Mouse (Mus musculus) lung, embryonic 16.5 days (tissue): ENCODE measurements at regions not wholly inside any gene's neighbourhood (a gene's known extent, or its start where the extent isn't known, plus 50 kb on each side); places are given as distances from the start of the nearest gene placed in this dataset.

Source experiments
- ATAC-seq: fragments of 200-750 bp; cut with Nextera tagmentation; 2 replicates; pipeline ENCODE4 v1.8.0; 2017; ENCODE audit warnings: low read depth, mild to moderate bottlenecking, moderate library complexity
- H3K27ac ChIP-seq: fragments of 300-500 bp; sonication (generic); 2 replicates; pipeline ENCODE4 v1.5.1; 2014; ENCODE audit warnings: mild to moderate bottlenecking, control low read depth, low read length
- H3K27me3 ChIP-seq: fragments of 300-500 bp; sonication (generic); 2 replicates; pipeline ENCODE4 v1.6.1; 2014; ENCODE audit warnings: low read depth, low read length, mixed read lengths; ENCODE audit not compliant: control insufficient read depth, insufficient read depth
- H3K36me3 ChIP-seq: fragments of 300-500 bp; sonication (generic); 2 replicates; pipeline ENCODE4 v1.6.1; 2014; ENCODE audit warnings: low read length; ENCODE audit not compliant: control insufficient read depth, insufficient read depth
- H3K4me1 ChIP-seq: fragments of 300-500 bp; sonication (generic); replicated peaks from 2 replicates; pipeline ENCODE4 v1.6.1; 2014; ENCODE audit warnings: low read length, mixed read lengths; ENCODE audit not compliant: control insufficient read depth, insufficient read depth
- H3K4me2 ChIP-seq: fragments of 300-500 bp; sonication (generic); 2 replicates; pipeline ENCODE4 v1.6.1; 2014; ENCODE audit warnings: low read depth, low read length, control low read depth
- H3K4me3 ChIP-seq: fragments of 300-500 bp; sonication (generic); 2 replicates; pipeline ENCODE4 v1.5.1; 2014; ENCODE audit warnings: mild to moderate bottlenecking, low read length, control low read depth
- H3K9ac ChIP-seq: fragments of 300-500 bp; sonication (generic); 2 replicates; pipeline ENCODE4 v1.6.1; 2014; ENCODE audit warnings: low read length, control low read depth
- H3K9me3 ChIP-seq: fragments of 300-500 bp; sonication (generic); 2 replicates; pipeline ENCODE4 v1.6.1; 2016; ENCODE audit warnings: low read length; ENCODE audit not compliant: control insufficient read depth
- WGBS: fragments of 180-500 bp; shearing (Covaris S2); extraction: QIAGEN DNeasy Blood & Tissue Kit; methylation state at CpG from one replicate; pipeline ENCODE4 v1.1.7; 2014; 5-methylcytosine and 5-hydroxymethylcytosine counted together

DNA sequence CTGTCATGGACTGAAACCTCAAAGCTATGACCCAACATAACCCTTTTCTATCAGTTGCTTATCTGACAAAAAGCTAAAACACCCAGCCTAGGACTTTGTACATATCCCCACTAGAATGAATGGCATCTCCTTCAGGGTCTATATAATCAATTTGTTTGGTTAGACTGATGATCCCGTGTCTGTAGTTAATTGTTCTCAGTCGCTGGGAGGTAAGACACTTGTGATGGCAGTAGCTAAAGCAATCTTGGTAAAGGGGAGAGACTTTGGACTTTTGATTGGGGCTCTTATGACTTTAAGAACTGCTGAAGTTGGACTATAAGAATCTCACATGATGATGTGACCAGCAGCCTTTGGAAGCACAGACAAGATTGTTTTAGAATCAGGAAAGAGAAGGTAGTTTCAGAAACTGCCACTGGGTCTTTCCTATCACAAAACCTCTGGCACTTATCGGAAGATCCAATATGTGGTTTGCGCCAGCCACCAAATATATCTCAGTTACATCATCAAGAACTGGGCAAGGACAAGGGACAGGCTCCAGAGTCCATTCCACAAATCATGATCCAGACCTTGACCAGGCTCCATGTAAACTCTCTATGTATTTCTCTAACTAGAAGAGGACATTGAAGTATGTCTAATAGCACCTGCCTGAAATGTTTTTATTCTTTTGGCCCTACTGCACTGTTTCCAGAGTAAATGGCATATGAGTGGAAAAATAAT lies 183.1 kb downstream of the Sp3 start:
- WGBS = 73% methylated on average over 4 of the region's 4 CpGs
- Histone ChIP-seq H3K27ac (no peak overlapping the region), H3K4me1 (peaks cover 3% of the 10 kb centered on the region; the same call in 1 of the 2 replicates), H3K4me2 (no peak overlapping the region), H3K9ac (no peak overlapping the region), H3K36me3 (no peaks in the 10 kb centered on the region), H3K27me3 (no peaks in the 10 kb centered on the region), H3K4me3 (no peak overlapping the region), H3K9me3 (no peaks in the 10 kb centered on the region)
- no peak for ATAC-seq

DNA sequence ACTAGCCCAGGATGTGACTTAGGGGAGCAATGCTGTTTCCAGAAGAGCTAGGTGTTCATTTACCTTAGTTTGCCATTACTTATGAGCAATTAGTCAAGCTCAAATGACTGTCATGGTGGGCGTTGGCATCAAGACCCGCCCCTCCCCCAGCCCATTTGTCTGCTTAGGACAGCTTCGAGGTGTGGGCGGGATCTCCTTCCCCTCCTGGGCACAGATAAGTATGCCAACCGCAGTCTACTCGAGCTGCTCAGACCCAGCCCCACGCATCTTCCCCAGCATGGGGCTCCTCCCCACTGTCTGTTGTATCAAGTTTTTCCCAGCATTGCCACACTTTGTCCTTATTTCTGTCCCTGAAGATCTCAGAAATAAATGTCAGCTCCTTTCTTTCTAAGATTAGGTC lies 179.6 kb downstream of the Sp3 start:
- no peaks in the 10 kb centered on the region for H3K27me3 ChIP-seq
- ATAC-seq = no peak
- H3K36me3 ChIP-seq = no peaks in the 10 kb centered on the region
- no peak overlapping the region for H3K27ac ChIP-seq
- H3K4me3 ChIP-seq = no peak overlapping the region
- no peaks in the 10 kb centered on the region for H3K9me3 ChIP-seq
- no peak overlapping the region for H3K9ac ChIP-seq
- H3K4me1 ChIP-seq = no peaks in the 10 kb centered on the region
- H3K4me2 ChIP-seq = no peak overlapping the region
- 48% methylated on average over 7 of the region's 7 CpGs for WGBS

DNA sequence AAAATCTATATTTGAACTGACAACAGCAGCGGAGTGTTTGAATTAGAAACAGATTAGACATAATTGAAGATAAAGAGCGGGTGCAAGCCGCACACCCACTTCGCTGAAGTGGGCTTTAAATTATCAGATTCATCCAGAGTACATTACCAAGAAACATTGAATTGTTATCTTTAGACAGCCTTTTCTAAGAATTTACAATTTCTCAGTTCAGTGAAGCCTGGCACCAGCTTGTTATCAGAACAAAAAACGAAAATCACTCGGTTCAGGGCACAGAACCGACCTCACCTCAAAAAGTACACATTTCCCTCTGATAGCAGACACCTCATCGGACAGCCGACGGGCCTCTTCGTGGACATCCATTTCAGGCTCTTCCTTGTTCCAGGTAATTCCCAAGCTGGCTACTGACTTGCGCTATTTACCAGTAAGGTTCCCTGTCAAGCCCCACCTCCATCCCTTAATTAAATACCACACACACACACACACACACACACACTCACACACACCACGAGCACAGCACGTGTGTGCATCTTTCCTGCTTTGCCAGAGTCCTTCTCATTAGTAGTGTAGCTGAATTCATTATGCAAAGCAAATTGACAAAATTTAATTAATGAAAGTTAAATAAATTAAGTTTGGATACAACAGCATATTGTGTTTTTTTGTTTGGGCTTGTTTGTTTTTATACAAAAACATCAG lies 166.8 kb downstream of the Sp3 start:
- Histone ChIP-seq H3K4me1 (no peaks in the 10 kb centered on the region), H3K4me3 (no peak overlapping the region), H3K36me3 (no peaks in the 10 kb centered on the region), H3K27ac (no peak overlapping the region), H3K9ac (no peak overlapping the region), H3K4me2 (no peak overlapping the region), H3K9me3 (peaks cover 2% of the 10 kb centered on the region; the same call in 1 of the 2 replicates), H3K27me3 (peaks cover 2% of the 10 kb centered on the region; the same call in 1 of the 2 replicates)
- WGBS = 46% methylated on average over 14 of the region's 14 CpGs
- ATAC-seq = no peak

DNA sequence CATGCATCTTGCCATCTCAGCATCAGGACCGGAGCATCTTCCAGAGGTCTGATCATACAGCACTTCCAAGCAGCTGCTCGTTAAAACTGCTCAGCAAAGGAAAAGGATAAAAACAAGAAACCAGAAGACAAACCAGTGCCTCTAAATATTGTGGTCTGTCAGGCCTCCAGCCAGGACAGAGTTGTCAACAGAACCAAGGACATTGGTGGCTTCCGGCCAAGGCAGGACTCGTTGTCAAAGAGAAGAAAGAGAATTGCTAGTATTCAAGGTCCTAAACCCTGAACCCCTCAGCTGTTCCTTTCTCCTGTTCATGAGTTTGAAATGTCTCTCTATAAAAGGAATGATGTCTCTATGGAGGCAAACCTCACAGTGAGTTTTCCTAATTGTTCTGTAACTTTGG lies 155.0 kb downstream of the Sp3 start:
- H3K4me3 ChIP-seq = no peak overlapping the region
- H3K27me3 ChIP-seq = no peaks in the 10 kb centered on the region
- H3K4me2 ChIP-seq = no peak overlapping the region
- no peaks in the 10 kb centered on the region for H3K36me3 ChIP-seq
- H3K9ac ChIP-seq = no peak overlapping the region
- 65% methylated on average over 4 of the region's 4 CpGs for WGBS
- ATAC-seq = no peak
- no peaks in the 10 kb centered on the region for H3K9me3 ChIP-seq
- H3K27ac ChIP-seq = no peak overlapping the region
- H3K4me1 ChIP-seq = no peaks in the 10 kb centered on the region

DNA sequence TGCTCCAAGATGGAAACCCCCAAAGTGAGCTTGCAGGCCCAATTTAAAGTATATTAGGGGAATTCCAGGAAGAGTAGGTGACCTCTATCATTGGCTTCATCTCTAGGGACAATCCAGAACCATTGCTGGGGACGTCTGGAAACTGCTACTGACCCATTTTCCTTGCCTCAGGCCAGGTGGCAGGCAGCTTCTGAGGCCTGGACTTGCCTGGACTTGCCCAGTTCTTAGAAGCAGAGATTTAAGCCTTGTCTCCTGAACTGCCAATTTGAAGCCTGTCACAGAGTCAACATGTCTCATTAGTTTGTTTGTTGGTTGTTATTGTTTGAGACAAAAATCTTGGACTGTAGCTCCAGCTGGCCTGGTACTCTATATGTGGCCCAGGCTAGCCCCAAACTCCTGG lies 151.1 kb downstream of the Sp3 start:
- H3K4me2 ChIP-seq = no peak overlapping the region
- H3K4me3 ChIP-seq = no peak overlapping the region
- no peak for ATAC-seq
- H3K9ac ChIP-seq = no peak overlapping the region
- no peaks in the 10 kb centered on the region for H3K9me3 ChIP-seq
- WGBS = 17% methylated on average over 1 of the region's 1 CpGs
- no peak overlapping the region for H3K27ac ChIP-seq
- no peaks in the 10 kb centered on the region for H3K27me3 ChIP-seq
- no peaks in the 10 kb centered on the region for H3K36me3 ChIP-seq
- H3K4me1 ChIP-seq = no peaks in the 10 kb centered on the region

DNA sequence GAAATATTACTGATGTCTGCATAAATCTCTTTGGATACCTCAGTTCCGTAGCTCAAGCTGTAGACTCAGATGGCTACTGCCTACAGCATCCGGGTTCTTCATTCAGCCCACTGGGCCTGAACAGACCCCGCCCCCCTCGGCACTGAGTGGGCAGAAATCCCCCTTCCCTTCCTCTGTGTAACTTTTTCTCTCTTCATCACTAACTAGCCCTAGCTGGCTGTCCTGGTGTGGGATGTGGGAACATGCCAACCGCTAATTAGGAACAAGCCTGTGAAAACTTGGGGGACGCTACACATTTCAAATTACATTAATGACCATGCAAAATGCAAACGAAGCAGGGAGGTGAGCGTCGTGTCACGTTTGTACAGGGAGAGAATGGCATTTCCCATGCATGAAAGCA lies 147.5 kb downstream of the Sp3 start:
- ATAC-seq = no peak
- Histone ChIP-seq H3K27me3 (no peaks in the 10 kb centered on the region), H3K9ac (no peak overlapping the region), H3K9me3 (no peaks in the 10 kb centered on the region), H3K4me3 (no peak overlapping the region), H3K4me1 (no peaks in the 10 kb centered on the region; the same call in 1 of the 2 replicates), H3K4me2 (no peak overlapping the region), H3K36me3 (no peaks in the 10 kb centered on the region), H3K27ac (no peak overlapping the region)
- WGBS = 83% methylated on average over 10 of the region's 10 CpGs

DNA sequence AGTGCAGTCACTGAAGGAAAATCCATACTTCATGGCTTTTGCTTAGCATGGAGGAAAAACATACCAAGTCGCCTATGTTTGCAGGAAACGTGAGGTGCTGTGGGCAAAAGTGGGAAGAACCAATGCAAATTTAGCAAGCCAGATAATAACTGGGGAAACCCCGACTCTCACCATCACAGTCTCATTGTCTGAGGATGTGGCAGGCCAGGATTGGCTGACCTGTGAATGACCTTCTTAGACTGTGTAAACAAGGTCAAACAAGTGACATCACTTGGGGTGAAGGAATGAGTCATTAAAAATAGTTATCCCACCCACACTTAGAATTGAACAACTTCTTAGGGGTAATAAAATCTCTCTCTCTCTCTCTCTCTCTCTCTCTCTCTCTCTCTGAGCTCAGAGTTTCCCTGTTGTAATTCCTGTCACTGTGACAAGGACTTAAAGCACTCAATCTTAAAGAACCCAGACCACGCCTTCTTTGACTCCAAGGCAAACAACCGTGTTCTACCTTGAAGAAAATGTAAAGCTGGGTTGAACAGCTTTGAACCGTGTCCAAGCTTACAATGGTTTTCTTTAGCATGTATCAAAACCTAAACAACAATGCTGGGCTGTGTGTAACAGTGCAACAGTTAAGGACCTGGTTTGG lies 142.0 kb downstream of the Sp3 start:
- Histone ChIP-seq H3K27ac (no peak overlapping the region), H3K4me1 (peaks cover 8% of the 10 kb centered on the region; the same call in 1 of the 2 replicates), H3K36me3 (no peaks in the 10 kb centered on the region), H3K4me2 (no peak overlapping the region), H3K27me3 (no peaks in the 10 kb centered on the region), H3K9me3 (0 out of 2 replicates have a peak, but pooled peaks cover 3% of the 10 kb centered on the region), H3K9ac (no peak overlapping the region), H3K4me3 (no peak overlapping the region)
- ATAC-seq = peak; percentile 43; the same call in 1 of the 2 replicates
- WGBS = 26% methylated on average over 6 of the region's 6 CpGs

DNA sequence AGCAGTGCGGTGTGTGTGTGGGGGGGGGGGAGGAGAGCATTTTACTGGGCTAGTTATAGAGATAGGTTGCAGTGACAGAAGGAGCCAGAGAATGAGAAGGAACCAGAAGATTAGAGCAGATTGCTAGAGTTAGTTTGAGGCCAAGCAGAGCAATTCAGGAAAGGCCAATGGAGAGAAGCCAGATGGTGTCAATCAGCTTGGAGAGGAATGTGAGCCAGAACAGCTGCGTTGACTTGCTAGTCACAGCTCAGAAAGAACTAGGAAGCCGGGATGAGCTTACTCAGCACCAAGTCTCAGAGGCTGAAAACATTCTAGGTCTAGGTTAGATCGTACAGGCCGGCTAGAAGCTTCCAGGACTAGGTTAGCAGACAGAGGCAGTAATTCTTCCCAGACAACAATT lies 140.6 kb downstream of the Sp3 start:
- H3K27ac ChIP-seq = no peak overlapping the region
- H3K4me2 ChIP-seq = no peak overlapping the region
- ATAC-seq = no peak
- WGBS = 67% methylated on average over 5 of the region's 5 CpGs
- no peak overlapping the region for H3K4me3 ChIP-seq
- H3K9me3 ChIP-seq = 0 out of 2 replicates have a peak, but pooled peaks cover 3% of the 10 kb centered on the region
- H3K36me3 ChIP-seq = no peaks in the 10 kb centered on the region
- no peak overlapping the region for H3K9ac ChIP-seq
- H3K27me3 ChIP-seq = no peaks in the 10 kb centered on the region
- H3K4me1 ChIP-seq = peaks cover 8% of the 10 kb centered on the region; the same call in 1 of the 2 replicates

DNA sequence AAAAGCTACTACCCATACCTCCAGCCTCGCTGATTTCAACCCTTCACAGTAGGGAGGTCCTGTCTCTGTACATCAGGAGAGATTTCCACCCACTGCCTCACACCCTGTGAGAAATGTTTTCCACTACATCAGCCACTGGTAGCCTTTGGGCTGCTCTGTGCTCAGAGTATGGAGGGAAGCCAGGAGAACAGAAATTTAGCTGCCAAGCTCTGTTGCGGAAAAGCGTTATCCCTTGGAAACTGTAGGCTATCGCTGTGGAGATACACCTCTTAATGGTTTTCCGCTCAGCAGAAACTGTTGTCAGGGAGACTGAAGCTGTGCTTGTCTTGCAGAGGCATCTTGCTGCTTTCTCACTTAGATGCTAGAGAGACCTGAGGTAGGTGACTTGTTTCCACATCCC lies 138.9 kb downstream of the Sp3 start:
- 68% methylated on average over 5 of the region's 5 CpGs for WGBS
- no peak overlapping the region for H3K9ac ChIP-seq
- no peak overlapping the region for H3K4me2 ChIP-seq
- H3K27me3 ChIP-seq = no peaks in the 10 kb centered on the region
- H3K9me3 ChIP-seq = 0 out of 2 replicates have a peak, but pooled peaks cover 3% of the 10 kb centered on the region
- no peak overlapping the region for H3K27ac ChIP-seq
- no peaks in the 10 kb centered on the region for H3K36me3 ChIP-seq
- H3K4me3 ChIP-seq = no peak overlapping the region
- H3K4me1 ChIP-seq = peaks cover 8% of the 10 kb centered on the region; the same call in 1 of the 2 replicates
- ATAC-seq = no peak
